Mouse (Mus musculus) lung, postnatal 36 days (tissue): ENCODE results near the gene Cotl1.
A peak's percentile ranks its signal among the peaks of the same experiment; 100 is the strongest.

ENCODE experiments used
- DNase-seq: peaks from one replicate; pipeline ENCODE4 v3.0.0; 2022; ENCODE audit warnings: mixed read lengths

Cotl1 gene

GRCm38 (mm10) chr8:119812650-119813431 lies 27.5 kb downstream of the Cotl1 start:
- peak; percentile 73 for DNase-seq

- DNase-seq: peak; percentile 71
Measured at GRCm38 (mm10) chr8:119811925-119812324, 28.4 kb downstream of the Cotl1 start.

DNA sequence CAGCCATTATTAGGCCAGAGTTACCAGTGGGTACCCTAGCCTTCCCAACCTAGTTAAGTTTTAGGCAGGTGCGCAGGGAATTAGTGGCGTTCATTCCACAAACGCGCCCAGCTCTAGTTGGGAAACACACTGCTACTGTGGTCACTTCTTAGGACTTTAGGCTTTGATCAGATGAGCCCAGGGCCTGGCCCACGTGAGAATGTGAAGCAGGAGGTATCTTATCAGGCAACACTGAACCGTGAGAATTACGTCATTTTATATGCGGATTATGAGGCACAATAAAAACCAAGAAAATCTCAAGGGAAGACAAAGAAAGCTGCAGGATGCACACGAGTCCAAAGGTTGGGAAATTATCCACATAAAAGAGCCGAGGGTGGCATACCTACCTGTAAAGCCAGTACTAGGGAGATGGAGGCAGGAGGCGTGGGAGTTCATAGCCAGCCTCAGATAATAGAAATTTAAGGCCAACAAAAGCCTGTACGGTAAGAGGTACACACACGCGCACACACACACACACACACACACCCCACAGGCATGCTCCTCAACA lies 29.3 kb downstream of the Cotl1 start:
- DNase-seq: no peak

DNA sequence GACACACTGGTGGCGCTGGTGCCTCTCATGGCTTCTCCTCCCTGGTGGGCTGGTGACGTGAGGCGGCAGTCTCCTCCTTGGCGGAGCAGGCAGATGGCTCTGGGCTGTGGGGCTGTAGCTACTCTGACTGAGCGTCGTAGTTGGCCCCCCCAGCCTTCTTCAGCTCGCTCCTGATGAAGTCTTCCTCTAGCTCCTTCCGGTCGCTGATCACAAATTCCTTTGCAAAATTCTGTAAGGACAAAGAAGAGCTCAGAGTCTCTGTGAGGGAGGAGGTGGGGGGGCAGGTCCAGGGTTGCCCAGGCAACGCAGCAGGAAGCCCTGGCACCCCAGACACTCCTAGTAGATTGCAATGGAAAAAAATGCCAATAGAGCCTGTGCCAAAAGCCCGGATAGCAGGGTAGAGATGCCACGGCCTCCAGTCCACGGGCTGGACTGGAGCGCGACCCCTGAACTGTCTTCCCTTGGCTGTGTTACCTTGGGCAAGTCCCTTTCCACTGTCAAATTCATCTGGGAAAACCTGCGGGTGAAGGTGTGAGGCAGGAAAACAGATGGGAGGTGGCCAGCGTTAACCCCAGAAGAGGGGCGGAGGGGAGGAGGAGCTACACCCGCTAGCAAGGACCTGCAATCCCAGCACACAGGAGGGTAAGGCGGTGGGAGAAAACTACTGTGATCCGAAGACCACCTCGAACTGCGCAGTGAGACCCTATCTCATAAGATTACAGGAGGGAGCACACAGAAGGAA lies 30.0 kb downstream of the Cotl1 start:
- DNase-seq: no peak

GRCm38 (mm10) chr8:119809620-119810019 lies 30.7 kb downstream of the Cotl1 start:
- DNase-seq: no peak

DNA sequence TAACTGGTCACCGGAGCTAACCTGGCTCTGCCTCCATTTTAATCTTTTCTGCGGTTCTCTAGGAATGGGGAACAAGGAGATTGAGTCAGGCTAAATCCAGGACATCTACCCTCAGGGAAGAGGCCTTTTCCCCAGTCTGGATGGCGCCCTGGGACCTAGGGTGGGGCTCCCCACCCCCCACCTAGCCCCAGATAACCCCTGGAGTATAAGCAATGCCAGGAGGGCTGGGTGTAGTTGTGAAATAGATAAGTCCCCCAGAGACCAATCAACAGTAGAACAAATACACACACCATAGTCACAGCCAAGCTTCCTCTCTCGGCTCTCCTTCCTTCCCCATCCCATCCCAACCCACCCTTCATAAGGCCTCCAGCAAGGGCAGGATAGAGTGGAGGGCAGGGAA lies 32.7 kb downstream of the Cotl1 start:
- DNase-seq: no peak

- DNase-seq: no peak
Measured at GRCm38 (mm10) chr8:119806422-119807263, 33.7 kb downstream of the Cotl1 start.

DNA sequence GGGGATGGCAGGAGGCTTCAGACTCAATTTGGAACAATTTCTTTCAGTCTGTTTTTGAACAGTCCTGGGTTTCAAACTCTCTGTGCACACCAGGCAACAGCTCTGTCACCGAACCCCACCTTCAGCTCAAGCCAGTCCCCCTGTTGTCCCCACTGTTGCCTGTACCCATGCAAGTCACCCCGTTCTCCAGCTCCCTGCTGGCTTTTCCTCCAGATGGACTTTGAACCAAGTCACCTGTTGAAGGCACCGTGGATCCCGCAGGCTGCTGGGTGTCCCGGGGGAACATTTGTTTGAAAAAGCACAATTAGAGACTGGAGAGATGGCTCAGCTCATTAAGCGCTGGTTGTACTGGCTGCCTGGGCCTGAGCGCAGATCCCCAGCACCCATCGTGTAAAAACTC lies 35.1 kb downstream of the Cotl1 start:
- no peak for DNase-seq

DNA sequence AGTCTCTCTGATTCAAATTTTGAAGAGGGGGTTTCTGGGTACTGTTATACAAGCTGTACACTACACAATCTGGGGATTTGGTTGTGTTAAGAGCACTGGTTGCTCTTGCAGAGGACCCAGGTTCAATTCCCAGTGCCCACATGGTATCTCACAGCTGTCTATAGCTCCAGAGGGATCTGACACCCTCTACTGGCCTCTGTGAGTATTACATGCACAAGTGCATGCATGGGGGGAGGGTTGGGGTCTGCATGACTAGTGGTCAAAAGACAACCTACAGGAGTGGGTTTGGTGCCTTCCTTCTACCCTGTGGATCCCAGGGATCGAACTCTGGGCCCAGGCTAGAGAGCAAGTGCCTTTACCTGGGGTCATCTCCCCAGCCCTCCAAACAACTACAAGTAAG lies 37.8 kb downstream of the Cotl1 start:
- DNase-seq: no peak

GRCm38 (mm10) chr8:119801168-119801567 lies 39.2 kb downstream of the Cotl1 start:
- DNase-seq: no peak

GRCm38 (mm10) chr8:119798965-119799264 lies 41.4 kb downstream of the Cotl1 start:
- DNase-seq: no peak

DNA sequence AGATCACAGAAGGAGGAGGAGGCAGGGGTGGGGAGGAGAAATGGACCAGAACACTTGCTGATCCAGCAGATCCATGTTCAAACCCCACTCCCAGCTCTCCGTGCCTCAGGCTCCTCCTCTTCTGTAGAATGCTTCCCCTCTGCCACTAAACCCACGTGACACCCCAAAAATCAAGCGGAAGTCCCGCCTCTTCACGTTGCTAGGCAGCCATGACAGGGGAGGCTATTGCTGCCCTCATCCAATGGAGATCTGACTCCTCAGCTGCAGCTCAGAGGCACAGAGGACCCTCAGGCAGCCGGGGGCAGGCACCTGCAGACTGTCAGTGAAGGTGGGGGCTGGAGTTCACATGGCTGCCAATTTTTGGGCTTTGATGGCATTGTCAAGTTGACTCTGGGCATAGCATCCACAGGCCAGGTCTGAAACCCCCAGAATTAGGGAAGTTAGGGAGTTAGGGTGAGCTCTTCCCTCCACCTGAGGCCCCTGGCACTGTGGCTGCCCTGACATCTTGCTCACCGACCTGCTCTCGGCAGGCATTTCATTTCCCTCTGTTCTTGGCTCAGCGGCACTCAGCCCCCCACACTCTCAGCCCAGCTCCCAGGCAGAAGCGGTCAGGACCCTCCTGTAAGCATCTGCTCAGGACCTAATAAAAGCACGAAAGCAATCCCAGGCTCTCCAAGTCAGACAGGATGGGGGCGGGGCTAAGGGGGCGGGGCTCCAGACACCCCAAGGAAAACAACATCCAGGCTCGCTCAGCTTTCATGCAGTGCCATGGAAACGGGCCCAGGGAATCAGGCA lies 42.0 kb downstream of the Cotl1 start:
- peak; percentile 74 for DNase-seq

GRCm38 (mm10) chr8:119795651-119796050 lies 44.7 kb downstream of the Cotl1 start:
- DNase-seq: peak; percentile 73

- DNase-seq: no peak
Measured at GRCm38 (mm10) chr8:119794689-119795088, 45.7 kb downstream of the Cotl1 start.

- peak; percentile 76 for DNase-seq
Measured at GRCm38 (mm10) chr8:119791804-119792704, 48.3 kb downstream of the Cotl1 start.

DNA sequence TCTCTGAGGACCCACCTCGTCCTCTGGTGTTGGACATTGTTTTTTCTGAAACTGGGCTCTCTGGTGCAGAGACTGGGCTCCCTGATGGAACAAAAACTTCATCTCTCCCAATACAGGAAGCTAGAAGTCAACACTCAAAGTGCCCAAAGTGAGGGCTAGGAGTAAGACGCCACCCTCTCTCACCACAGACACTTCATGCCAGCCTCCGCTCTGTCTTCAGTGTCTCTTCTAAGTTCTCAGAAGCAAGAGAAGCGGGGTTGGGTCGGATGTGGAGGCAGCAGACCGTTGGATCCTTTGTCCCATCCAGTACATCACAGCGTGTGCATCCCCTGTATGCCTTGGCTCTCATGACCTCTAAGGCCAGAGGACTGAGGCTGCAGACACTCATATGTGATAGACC lies 50.8 kb downstream of the Cotl1 start:
- DNase-seq: no peak

DNA sequence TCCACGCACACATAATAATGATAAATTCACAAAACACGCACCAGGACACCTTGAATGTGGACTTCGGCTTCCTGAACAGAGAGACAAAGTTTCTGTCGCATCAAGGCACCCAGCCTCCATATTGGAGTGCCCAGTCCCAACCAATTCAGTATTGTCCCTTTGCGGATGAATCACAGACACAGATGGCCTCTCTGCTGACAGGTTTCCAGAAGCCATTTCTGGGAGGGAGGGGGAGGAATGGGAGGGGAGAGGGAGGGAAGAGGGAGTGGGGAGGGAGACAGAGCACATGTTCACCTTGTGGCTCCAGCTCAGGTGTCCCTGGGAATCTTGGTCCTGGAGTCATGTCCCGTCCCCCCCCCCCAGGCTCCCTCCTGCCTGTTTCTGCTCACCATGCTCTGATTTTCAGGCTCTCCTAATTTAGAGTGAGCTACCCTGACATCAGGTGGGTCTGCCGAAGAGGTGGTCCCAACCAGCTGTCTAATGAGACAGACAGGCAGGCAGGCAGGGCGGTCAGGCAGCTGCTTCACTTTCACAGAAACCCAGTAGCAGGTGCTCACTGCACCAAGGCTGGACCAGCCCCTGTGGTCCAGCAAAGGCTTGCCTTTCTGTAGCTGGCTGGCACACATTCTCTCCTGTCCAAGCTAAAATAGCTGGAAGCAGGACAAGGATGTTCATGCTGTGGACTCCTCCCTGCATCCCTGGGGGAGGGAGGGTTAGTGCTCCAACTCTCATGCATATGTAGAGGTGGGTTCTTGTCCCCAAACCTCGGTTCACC lies 51.5 kb downstream of the Cotl1 start:
- DNase-seq: no peak

DNA sequence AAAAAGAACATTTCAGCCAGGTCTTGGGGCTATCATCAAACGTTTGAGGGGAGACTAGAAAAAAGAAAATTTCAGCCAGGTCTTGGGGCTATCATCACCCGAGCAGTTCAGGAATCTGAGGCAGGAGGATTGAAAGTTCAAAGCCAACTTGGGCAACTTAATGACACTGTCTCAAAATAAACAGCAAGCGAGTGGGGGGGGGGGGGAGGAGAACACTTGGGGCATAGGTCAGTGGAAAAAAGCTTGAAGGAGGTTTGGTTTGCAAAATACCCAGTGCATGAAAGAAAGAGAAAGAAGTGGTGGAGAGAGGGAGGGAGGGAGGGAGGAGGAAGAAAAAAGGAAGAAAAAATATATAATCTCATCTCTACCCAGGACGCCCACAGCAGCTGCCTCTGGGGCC lies 53.0 kb downstream of the Cotl1 start:
- no peak for DNase-seq

DNA sequence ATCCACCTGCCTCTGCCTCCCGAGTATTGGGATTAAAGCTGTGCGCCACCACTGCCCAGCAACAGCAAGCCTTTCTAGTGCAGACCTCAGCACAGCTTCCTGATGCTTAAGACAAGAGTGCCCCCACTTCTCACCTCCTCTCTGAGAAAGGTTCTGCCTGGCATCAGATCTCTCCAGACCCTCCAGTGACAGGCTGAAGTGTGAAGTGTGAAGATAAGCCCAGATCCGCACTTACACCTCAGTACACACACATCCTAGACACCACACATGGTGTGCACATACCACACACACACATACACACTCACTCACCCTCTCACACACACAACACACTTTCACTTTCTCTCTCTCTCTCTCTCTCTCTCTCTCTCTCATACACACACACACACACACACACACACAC lies 53.5 kb downstream of the Cotl1 start:
- no peak for DNase-seq

DNA sequence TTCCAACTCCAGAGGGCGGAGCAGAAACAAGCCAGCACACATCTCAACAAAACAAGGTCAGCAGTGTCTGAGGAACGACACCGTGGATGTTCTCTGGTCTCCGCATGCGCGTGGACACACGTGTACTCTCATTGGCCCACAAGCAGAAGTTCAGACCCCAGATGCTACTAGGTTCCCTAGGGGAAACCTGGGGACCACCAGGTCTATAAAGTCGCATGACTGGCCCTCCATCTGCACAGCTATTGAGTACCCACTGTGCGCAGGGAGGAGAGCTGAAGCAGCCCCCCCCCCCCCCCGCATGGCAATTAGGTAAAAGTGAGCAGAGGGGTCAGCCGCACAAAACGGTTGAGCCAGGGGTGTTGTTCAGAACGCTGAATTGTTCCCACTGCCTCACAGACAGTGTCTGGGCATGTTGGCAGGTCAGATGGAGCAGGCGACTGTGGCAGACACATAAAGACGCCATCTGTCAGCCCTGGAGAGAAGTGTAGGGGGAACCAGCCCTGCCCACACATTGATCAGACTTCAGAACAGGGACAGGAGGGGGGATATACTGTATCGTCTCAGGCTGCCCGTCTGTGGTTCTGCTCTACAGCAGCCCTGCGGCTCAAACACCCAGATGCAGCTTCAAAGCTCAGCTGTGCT lies 54.5 kb downstream of the Cotl1 start:
- no peak for DNase-seq
